Mouse (Mus musculus) ES-Bruce4 (cell line): ENCODE measurements at regions not wholly inside any gene's neighbourhood (a gene's known extent, or its start where the extent isn't known, plus 50 kb on each side); places are given as distances from the start of the nearest gene placed in this dataset.

Experiments
- H3K27ac ChIP-seq: 2 replicates; pipeline ENCODE4 v1.5.1; 2012; ENCODE audit warnings: low read length, inconsistent platforms; ENCODE audit not compliant: insufficient read depth
- H3K27me3 ChIP-seq: 2 replicates; pipeline ENCODE4 v1.6.1; 2012; ENCODE audit warnings: mild to moderate bottlenecking, low read length, inconsistent platforms; ENCODE audit not compliant: control insufficient read depth, poor library complexity, insufficient read depth, severe bottlenecking
- H3K36me3 ChIP-seq: 2 replicates; pipeline ENCODE4 v1.6.1; 2012; ENCODE audit warnings: inconsistent platforms, mild to moderate bottlenecking, low read length, moderate library complexity; ENCODE audit not compliant: control insufficient read depth, poor library complexity, insufficient read depth, severe bottlenecking
- H3K4me1 ChIP-seq: one replicate; pipeline ENCODE4 v1.8.1; 2011; ENCODE audit warnings: low read length; ENCODE audit not compliant: control insufficient read depth, insufficient read depth
- H3K4me3 ChIP-seq: 2 replicates; pipeline ENCODE4 v1.5.1; 2011; ENCODE audit warnings: low read depth, mild to moderate bottlenecking, low read length
- H3K9ac ChIP-seq: 2 replicates; pipeline ENCODE4 v1.6.1; 2012; ENCODE audit warnings: low read depth, mild to moderate bottlenecking, inconsistent platforms; ENCODE audit not compliant: poor library complexity, severe bottlenecking
- H3K9me3 ChIP-seq: replicated peaks from 2 replicates; pipeline ENCODE4 v1.6.1; 2012; ENCODE audit warnings: mild to moderate bottlenecking, low read length, inconsistent platforms; ENCODE audit not compliant: control insufficient read depth, poor library complexity, insufficient read depth, severe bottlenecking
- CTCF ChIP-seq: IDR thresholded peaks from one replicate; pipeline ENCODE4 v1.8.1; 2011; ENCODE audit warnings: low read depth, low read length
- EP300 ChIP-seq: IDR thresholded peaks from 2 replicates; pipeline ENCODE4 v1.6.1; 2011; ENCODE audit warnings: low read depth, low read length; ENCODE audit not compliant: insufficient read depth
- POLR2A ChIP-seq: IDR thresholded peaks from one replicate; pipeline ENCODE4 v1.8.1; 2011; ENCODE audit warnings: low read length; ENCODE audit not compliant: insufficient read depth

DNA sequence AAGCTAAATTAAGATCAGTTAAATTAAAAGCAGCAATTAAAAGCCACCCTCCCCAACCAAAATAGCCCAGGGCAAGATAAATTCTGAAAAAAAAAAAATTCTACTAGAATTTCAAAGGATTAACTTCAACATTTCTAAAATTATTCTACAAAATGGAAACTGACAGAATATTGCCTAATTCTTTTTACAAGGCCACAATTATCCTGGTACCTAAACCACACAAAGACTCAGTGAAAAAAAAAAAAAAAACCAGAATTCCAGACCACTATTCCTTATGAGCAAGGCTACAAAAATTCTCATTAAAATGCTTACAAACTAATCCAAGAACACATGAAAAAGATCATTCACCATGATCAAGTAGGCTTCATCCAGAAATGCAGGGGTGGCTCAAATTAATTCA, 174.5 kb upstream of the Car8 start:
- no peaks in the 10 kb centered on the region for H3K9me3 ChIP-seq
- no peak overlapping the region for H3K4me3 ChIP-seq
- TF ChIP-seq EP300 (no peak), CTCF (no peak)
- H3K4me1 ChIP-seq, result peaks cover 2% of the 10 kb centered on the region
- no peaks in the 10 kb centered on the region for H3K27me3 ChIP-seq
- H3K27ac ChIP-seq, result no peak overlapping the region
- no peaks in the 10 kb centered on the region for H3K36me3 ChIP-seq
- H3K9ac ChIP-seq, result no peak overlapping the region

DNA sequence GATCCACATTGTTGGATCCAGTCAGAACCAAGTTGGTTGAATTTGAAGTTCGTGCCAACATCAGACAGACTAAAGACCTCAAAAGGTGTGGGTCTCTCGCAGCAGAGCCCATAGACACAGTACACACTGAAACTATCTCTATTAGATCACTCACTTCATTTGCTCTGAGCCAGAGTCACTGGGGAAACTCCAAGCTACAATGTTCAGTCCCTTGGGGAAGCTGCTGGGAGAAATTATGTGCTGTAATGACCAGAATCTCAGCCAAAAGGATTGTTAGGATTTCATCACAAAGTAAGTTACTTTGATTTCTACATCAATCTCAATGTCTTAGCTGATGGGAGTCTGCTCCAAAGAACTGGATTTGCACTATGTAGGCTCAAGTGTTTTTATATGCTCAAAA, 161.2 kb upstream of the Car8 start:
- H3K4me1 ChIP-seq, result no peaks in the 10 kb centered on the region
- peaks cover 10% of the 10 kb centered on the region for H3K9me3 ChIP-seq
- no peaks in the 10 kb centered on the region for H3K27me3 ChIP-seq
- H3K9ac ChIP-seq, result no peak overlapping the region
- H3K36me3 ChIP-seq, result no peaks in the 10 kb centered on the region
- H3K27ac ChIP-seq, result no peak overlapping the region
- no peak for TF ChIP-seq POLR2A
- no peak for TF ChIP-seq CTCF
- no peak for TF ChIP-seq EP300
- no peak overlapping the region for H3K4me3 ChIP-seq

DNA sequence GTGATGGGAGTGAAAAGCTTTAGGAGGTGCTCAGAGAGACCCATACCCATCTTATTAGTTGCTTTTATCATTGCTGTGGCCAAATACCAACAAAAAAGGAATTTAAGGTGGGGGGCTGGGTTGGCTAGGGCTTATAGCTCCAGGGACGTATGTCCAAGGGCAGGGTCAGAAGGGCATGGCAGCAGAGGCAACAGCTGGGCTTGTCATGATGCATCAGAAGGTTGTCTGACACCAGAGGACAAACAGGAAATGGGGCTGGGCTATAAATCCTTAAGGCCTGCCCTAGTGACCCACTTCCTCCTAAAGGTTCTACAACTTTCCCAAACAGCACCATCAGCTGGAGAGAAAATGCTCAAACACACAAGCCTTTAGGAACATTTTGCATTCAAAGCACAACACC, 160.6 kb upstream of the Car8 start:
- Histone ChIP-seq H3K36me3 (no peaks in the 10 kb centered on the region), H3K4me1 (no peaks in the 10 kb centered on the region), H3K9me3 (peaks cover 10% of the 10 kb centered on the region), H3K27me3 (no peaks in the 10 kb centered on the region), H3K27ac (no peak overlapping the region), H3K9ac (no peak overlapping the region), H3K4me3 (no peak overlapping the region)
- TF ChIP-seq POLR2A, result no peak
- no peak for TF ChIP-seq CTCF
- TF ChIP-seq EP300, result no peak

DNA sequence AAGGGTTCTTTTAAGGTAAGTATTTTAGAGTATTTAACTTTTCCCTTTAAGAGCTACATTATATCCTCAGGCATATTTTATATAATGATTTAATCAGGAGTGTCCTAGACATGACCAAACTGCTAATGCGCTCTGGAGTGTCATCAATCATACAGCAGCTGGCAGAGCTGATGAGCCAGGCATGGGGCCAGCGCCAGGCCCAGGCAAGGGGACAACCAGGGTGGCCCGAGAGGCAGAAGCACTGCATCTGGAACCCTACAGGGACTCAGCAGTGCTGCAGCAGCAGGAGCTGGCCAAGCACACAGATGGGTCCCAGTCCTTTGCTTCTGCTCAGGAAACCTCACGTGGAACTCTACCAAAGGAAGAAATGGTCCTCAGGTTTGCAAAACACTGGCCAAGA, 160.1 kb upstream of the Car8 start:
- Histone ChIP-seq H3K4me3 (no peak overlapping the region), H3K27ac (no peak overlapping the region), H3K9ac (no peak overlapping the region), H3K36me3 (no peaks in the 10 kb centered on the region), H3K4me1 (no peaks in the 10 kb centered on the region), H3K27me3 (no peaks in the 10 kb centered on the region), H3K9me3 (peaks cover 10% of the 10 kb centered on the region)
- no peak for TF ChIP-seq EP300
- no peak for TF ChIP-seq CTCF
- TF ChIP-seq POLR2A, result no peak

DNA sequence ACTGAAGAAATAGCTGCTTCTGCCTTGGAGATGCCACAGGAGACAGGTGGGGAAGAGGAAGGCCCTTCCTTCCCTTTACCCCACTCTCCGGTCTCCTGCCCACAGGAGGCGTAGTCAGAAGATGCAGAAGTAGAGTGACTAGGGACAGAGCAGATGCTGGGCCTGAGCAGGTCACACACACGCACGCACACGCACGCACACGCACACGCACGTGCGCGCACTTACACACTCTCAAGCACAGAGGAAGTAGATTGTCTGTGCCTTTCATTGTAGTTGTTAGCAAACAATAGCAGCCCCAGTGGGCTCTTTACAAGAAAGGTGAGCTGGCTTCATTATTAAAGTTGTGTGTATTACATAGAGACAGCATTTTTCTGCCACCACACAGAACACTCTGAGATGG, 144.3 kb upstream of the Car8 start:
- Histone ChIP-seq H3K9me3 (no peaks in the 10 kb centered on the region), H3K27ac (no peak overlapping the region), H3K9ac (no peak overlapping the region), H3K4me1 (no peaks in the 10 kb centered on the region), H3K4me3 (no peak overlapping the region), H3K27me3 (no peaks in the 10 kb centered on the region), H3K36me3 (no peaks in the 10 kb centered on the region)
- TF ChIP-seq POLR2A (no peak), EP300 (no peak), CTCF (no peak)

DNA sequence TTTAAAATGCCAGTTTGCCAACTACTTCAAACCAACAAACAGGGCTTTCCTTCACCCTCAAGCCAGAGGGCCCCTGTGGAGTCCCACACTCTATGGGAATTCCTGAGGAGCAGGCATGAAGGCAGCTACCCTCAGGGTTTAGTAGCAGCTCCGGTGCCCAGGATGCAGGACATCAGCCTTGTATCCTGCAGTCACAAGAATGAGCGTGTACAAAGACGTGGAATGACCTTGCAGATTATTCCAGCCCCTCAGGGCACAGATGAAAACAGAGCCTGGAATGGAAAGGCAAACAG, 143.2 kb upstream of the Car8 start:
- TF ChIP-seq EP300, result no peak
- TF ChIP-seq CTCF, result no peak
- TF ChIP-seq POLR2A, result no peak
- no peaks in the 10 kb centered on the region for H3K27me3 ChIP-seq
- no peak overlapping the region for H3K27ac ChIP-seq
- H3K4me1 ChIP-seq, result no peaks in the 10 kb centered on the region
- no peak overlapping the region for H3K4me3 ChIP-seq
- no peaks in the 10 kb centered on the region for H3K36me3 ChIP-seq
- H3K9ac ChIP-seq, result no peak overlapping the region
- no peaks in the 10 kb centered on the region for H3K9me3 ChIP-seq
